Mouse (Mus musculus): ENCODE measurements around the gene Hist1h4c. TPM values are rescaled to one million over a fixed set of nuclear protein-coding genes. Genes with fewer than 3 reads are reported as not detected.
"Not testable (repeated sequence)": the region's sequence is repeated elsewhere in the genome, so short reads cannot be mapped to it uniquely, and the experiment has no call there.

The Hist1h4c gene
- polyA plus RNA-seq, 1 experiment from 2014 or later, result 8.6 TPM

DNA sequence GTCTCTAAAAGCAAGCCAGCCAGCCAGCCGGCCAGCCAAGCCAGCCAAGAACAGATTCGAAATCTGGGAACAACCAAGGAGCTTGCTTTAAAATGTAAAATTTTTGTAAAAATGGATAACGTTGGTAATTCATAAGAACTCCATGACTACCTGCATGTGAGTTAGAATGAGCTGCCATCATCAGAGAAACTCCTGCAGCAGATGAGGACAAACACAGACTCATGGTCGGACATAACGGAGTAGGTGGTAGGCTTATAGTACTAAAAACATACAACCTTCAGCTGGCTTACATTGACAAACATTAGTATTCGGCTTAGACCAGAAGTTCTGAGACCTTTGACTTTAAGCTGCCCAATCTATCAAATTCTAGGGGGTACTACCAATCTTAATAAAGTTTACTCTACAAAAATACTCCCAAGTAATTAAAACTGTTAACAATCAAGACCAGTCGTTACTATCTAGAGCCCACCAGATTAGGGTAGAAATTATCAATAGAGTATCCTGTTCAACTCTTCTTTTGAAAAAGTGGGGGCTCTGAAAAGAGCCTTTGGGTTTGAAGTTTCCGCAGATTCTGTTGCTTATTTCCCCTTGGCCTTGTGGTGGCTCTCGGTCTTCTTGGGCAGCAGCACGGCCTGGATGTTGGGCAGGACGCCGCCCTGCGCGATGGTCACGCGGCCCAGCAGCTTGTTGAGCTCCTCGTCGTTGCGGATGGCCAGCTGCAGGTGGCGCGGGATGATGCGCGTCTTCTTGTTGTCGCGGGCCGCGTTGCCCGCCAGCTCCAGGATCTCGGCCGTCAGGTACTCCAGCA lies 15.1 kb downstream of the Hist1h4c start:
- not testable (repeated sequence) for H3K27me3 ChIP-seq; ATAC-seq (ENCODE audit: low read depth); H3K9me3 ChIP-seq (replicated peaks); H3K36me3 ChIP-seq
- H3K9ac ChIP-seq, result peak overlapping the region; percentile 86
- peak; percentile 35 for DNase-seq
- H3K4me2 ChIP-seq, result peak overlapping the region; percentile 78
- peak overlapping the region; percentile 61 for H3K4me3 ChIP-seq (replicated peaks)
- peaks cover 55% of the 10 kb centered on the region for H3K4me1 ChIP-seq (replicated peaks)
- WGBS (ENCODE audit: insufficient replicate concordance), result 11% methylated on average over 12 of the region's 30 CpGs
- peak overlapping the region; percentile 100 for H3K27ac ChIP-seq

- peak overlapping the region; percentile 61 for H3K4me3 ChIP-seq (replicated peaks)
- H3K9me3 ChIP-seq (replicated peaks), result no peaks in the 10 kb centered on the region
- peaks cover 49% of the 10 kb centered on the region for H3K4me1 ChIP-seq (replicated peaks)
- H3K36me3 ChIP-seq, result no peaks in the 10 kb centered on the region
- peak overlapping the region; percentile 100 for H3K27ac ChIP-seq
- DNase-seq, result no peak
- H3K9ac ChIP-seq, result peak overlapping the region; percentile 86
- peak overlapping the region; percentile 78 for H3K4me2 ChIP-seq
- WGBS (ENCODE audit: insufficient replicate concordance), result 5% methylated on average over 1 of the region's 1 CpGs
- no peaks in the 10 kb centered on the region for H3K27me3 ChIP-seq
- ATAC-seq (ENCODE audit: low read depth), result no peak
Observed at GRCm38 (mm10) chr13:23682623-23682946, 15.7 kb downstream of the Hist1h4c start.

- Histone ChIP-seq H3K4me3 (replicated peaks) (peak overlapping the region; percentile 61), H3K9me3 (replicated peaks) (no peaks in the 10 kb centered on the region), H3K4me2 (peak overlapping the region; percentile 78), H3K4me1 (replicated peaks) (peaks cover 46% of the 10 kb centered on the region), H3K9ac (peak overlapping the region; percentile 86), H3K36me3 (no peaks in the 10 kb centered on the region), H3K27me3 (no peaks in the 10 kb centered on the region), H3K27ac (peak overlapping the region; percentile 100)
- ATAC-seq (ENCODE audit: low read depth), result no peak
- WGBS (ENCODE audit: insufficient replicate concordance), result 58% methylated on average over 6 of the region's 6 CpGs
- DNase-seq, result no peak
Observed at GRCm38 (mm10) chr13:23681990-23682582, 16.2 kb downstream of the Hist1h4c start.

- 54% methylated on average over 3 of the region's 3 CpGs for WGBS (ENCODE audit: insufficient replicate concordance)
- no peak for DNase-seq
- H3K9ac ChIP-seq, result no peak overlapping the region
Observed at GRCm38 (mm10) chr13:23662536-23662935, 35.7 kb downstream of the Hist1h4c start.

GRCm38 (mm10) chr13:23659636-23660366 lies 38.5 kb downstream of the Hist1h4c start:
- no peak for DNase-seq
- H3K4me2 ChIP-seq, result no peak overlapping the region
- no peaks in the 10 kb centered on the region for H3K36me3 ChIP-seq
- H3K4me3 ChIP-seq (replicated peaks), result no peak overlapping the region
- 61% methylated on average over 6 of the region's 6 CpGs for WGBS (ENCODE audit: insufficient replicate concordance)
- H3K27ac ChIP-seq, result no peak overlapping the region
- H3K27me3 ChIP-seq, result 0 out of 2 replicates have a peak, but pooled peaks cover 8% of the 10 kb centered on the region
- no peak for ATAC-seq (ENCODE audit: low read depth)
- no peaks in the 10 kb centered on the region for H3K4me1 ChIP-seq (replicated peaks)
- no peak overlapping the region for H3K9ac ChIP-seq
- no peaks in the 10 kb centered on the region for H3K9me3 ChIP-seq (replicated peaks)

More at GRCm38 (mm10) chr13:23662536-23662935, 35.7 kb downstream of the Hist1h4c start:
- Histone ChIP-seq H3K9me3 (replicated peaks) (no peaks in the 10 kb centered on the region), H3K4me3 (replicated peaks) (no peak overlapping the region), H3K27me3 (0 out of 2 replicates have a peak, but pooled peaks cover 8% of the 10 kb centered on the region), H3K4me2 (no peak overlapping the region), H3K4me1 (replicated peaks) (no peaks in the 10 kb centered on the region), H3K27ac (no peak overlapping the region), H3K36me3 (no peaks in the 10 kb centered on the region)
- no peak for ATAC-seq (ENCODE audit: low read depth)

Small RNAs within 50 kb of the gene (microRNA-seq; reads per million reads assigned to microRNA genes)
- gene Gm44314 (not detected), gene Gm44350 (not detected)

Other genes with a start within 250 kb of the Hist1h4c start
- 1.5 and 2.0 TPM in 2 replicates for gene Btn1a1, start 232.6 kb downstream of the Hist1h4c start, polyA plus RNA-seq (2015; fragmentation: Nextera tagmentation; extraction: Ambion mirVana)
- gene Btn2a2, start 209.6 kb downstream of the Hist1h4c start, polyA plus RNA-seq (2015; fragmentation: Nextera tagmentation; extraction: Ambion mirVana), result not detected in 2 replicates
- 3.8 and 5.9 TPM in 2 replicates for gene Hist1h4h, start 167.4 kb downstream of the Hist1h4c start, polyA plus RNA-seq (2015; fragmentation: Nextera tagmentation; extraction: Ambion mirVana)
- 7.7 and 13.6 TPM in 2 replicates for gene Hist1h2af, start 164.5 kb downstream of the Hist1h4c start, polyA plus RNA-seq (2015; fragmentation: Nextera tagmentation; extraction: Ambion mirVana)
- gene Hist1h3g, start 163.0 kb downstream of the Hist1h4c start, polyA plus RNA-seq (2015; fragmentation: Nextera tagmentation; extraction: Ambion mirVana), result 10.3 and 17.1 TPM in 2 replicates
- 1.7 TPM in 2 replicates for gene Hist1h2bh, start 155.1 kb downstream of the Hist1h4c start, polyA plus RNA-seq (2015; fragmentation: Nextera tagmentation; extraction: Ambion mirVana)
- 1.1 and 2.1 TPM in 2 replicates for gene Hist1h3f, start 154.4 kb downstream of the Hist1h4c start, polyA plus RNA-seq (2015; fragmentation: Nextera tagmentation; extraction: Ambion mirVana)
- gene Hist1h4f, start 146.8 kb downstream of the Hist1h4c start, polyA plus RNA-seq (2015; fragmentation: Nextera tagmentation; extraction: Ambion mirVana), result 0.98 and 4.2 TPM in 2 replicates
- gene Hist1h1d, start 145.2 kb downstream of the Hist1h4c start, polyA plus RNA-seq (2015; fragmentation: Nextera tagmentation; extraction: Ambion mirVana), result 0.75 and 0.93 TPM in 2 replicates
- 4.4 and 6.8 TPM in 2 replicates for gene Hist1h3e, start 136.1 kb downstream of the Hist1h4c start, polyA plus RNA-seq (2015; fragmentation: Nextera tagmentation; extraction: Ambion mirVana)
- 95.0 and 121 TPM in 2 replicates for gene Hist1h2ae, start 127.2 kb downstream of the Hist1h4c start, polyA plus RNA-seq (2015; fragmentation: Nextera tagmentation; extraction: Ambion mirVana)
- gene Hist1h2bg, start 127.1 kb downstream of the Hist1h4c start, polyA plus RNA-seq (2015; fragmentation: Nextera tagmentation; extraction: Ambion mirVana), result 6.5 and 14.1 TPM in 2 replicates
- 5.0 and 12.7 TPM in 2 replicates for gene Hist1h2bf, start 124.3 kb downstream of the Hist1h4c start, polyA plus RNA-seq (2015; fragmentation: Nextera tagmentation; extraction: Ambion mirVana)
- 1.2 and 4.3 TPM in 2 replicates for gene Hist1h2ad, start 124.1 kb downstream of the Hist1h4c start, polyA plus RNA-seq (2015; fragmentation: Nextera tagmentation; extraction: Ambion mirVana)
- 5.9 and 7.2 TPM in 2 replicates for gene Hist1h3d, start 122.7 kb downstream of the Hist1h4c start, polyA plus RNA-seq (2015; fragmentation: Nextera tagmentation; extraction: Ambion mirVana)
- gene Hist1h4d, start 116.9 kb downstream of the Hist1h4c start, polyA plus RNA-seq (2015; fragmentation: Nextera tagmentation; extraction: Ambion mirVana), result 116 and 152 TPM in 2 replicates
- gene Hist1h2be, start 77.3 kb downstream of the Hist1h4c start, polyA plus RNA-seq (2015; fragmentation: Nextera tagmentation; extraction: Ambion mirVana), result 1.3 and 2.0 TPM in 2 replicates
- 24.3 and 26.2 TPM in 2 replicates for gene Hist1h1e, start 75.9 kb downstream of the Hist1h4c start, polyA plus RNA-seq (2015; fragmentation: Nextera tagmentation; extraction: Ambion mirVana)
- 0.89 and 1.0 TPM in 2 replicates for gene Hist1h2ac, start 14.5 kb downstream of the Hist1h4c start, polyA plus RNA-seq (2015; fragmentation: Nextera tagmentation; extraction: Ambion mirVana)
- gene Hist1h2bc, start 14.3 kb downstream of the Hist1h4c start, polyA plus RNA-seq (2015; fragmentation: Nextera tagmentation; extraction: Ambion mirVana), result 81.2 and 88.9 TPM in 2 replicates
- gene Hist1h1t, start 2.6 kb downstream of the Hist1h4c start, polyA plus RNA-seq (2015; fragmentation: Nextera tagmentation; extraction: Ambion mirVana), result not detected in 2 replicates
- 6.6 and 8.8 TPM in 2 replicates for gene Hfe, start 12.4 kb upstream of the Hist1h4c start, polyA plus RNA-seq (2015; fragmentation: Nextera tagmentation; extraction: Ambion mirVana)
- 60.3 and 72.2 TPM in 2 replicates for gene Hist1h1c, start 40.4 kb upstream of the Hist1h4c start, polyA plus RNA-seq (2015; fragmentation: Nextera tagmentation; extraction: Ambion mirVana)
- gene Hist1h3c, start 47.1 kb upstream of the Hist1h4c start, polyA plus RNA-seq (2015; fragmentation: Nextera tagmentation; extraction: Ambion mirVana), result 5.2 and 5.9 TPM in 2 replicates
- gene Hist1h2bb, start 48.3 kb upstream of the Hist1h4c start, polyA plus RNA-seq (2015; fragmentation: Nextera tagmentation; extraction: Ambion mirVana), result 3.9 and 5.6 TPM in 2 replicates
- gene Hist1h2ab, start 52.7 kb upstream of the Hist1h4c start, polyA plus RNA-seq (2015; fragmentation: Nextera tagmentation; extraction: Ambion mirVana), result 54.0 and 76.2 TPM in 2 replicates
- gene Hist1h3b, start 53.8 kb upstream of the Hist1h4c start, polyA plus RNA-seq (2015; fragmentation: Nextera tagmentation; extraction: Ambion mirVana), result 10.4 and 29.5 TPM in 2 replicates
- 3.7 and 5.5 TPM in 2 replicates for gene Hist1h4b, start 58.6 kb upstream of the Hist1h4c start, polyA plus RNA-seq (2015; fragmentation: Nextera tagmentation; extraction: Ambion mirVana)
- 0.86 TPM in 1 of 2 replicates, not detected in the other for gene Hist1h4a, start 62.8 kb upstream of the Hist1h4c start, polyA plus RNA-seq (2015; fragmentation: Nextera tagmentation; extraction: Ambion mirVana)
- gene Hist1h3a, start 63.9 kb upstream of the Hist1h4c start, polyA plus RNA-seq (2015; fragmentation: Nextera tagmentation; extraction: Ambion mirVana), result 3.2 and 8.3 TPM in 2 replicates
- 4.3 and 8.1 TPM in 2 replicates for gene Hist1h1a, start 65.2 kb upstream of the Hist1h4c start, polyA plus RNA-seq (2015; fragmentation: Nextera tagmentation; extraction: Ambion mirVana)
- gene Trim38, start 71.5 kb upstream of the Hist1h4c start, polyA plus RNA-seq (2015; fragmentation: Nextera tagmentation; extraction: Ambion mirVana), result 0.14 TPM in 1 of 2 replicates, not detected in the other
- 0.52 and 0.57 TPM in 2 replicates for gene Slc17a2, start 108.5 kb upstream of the Hist1h4c start, polyA plus RNA-seq (2015; fragmentation: Nextera tagmentation; extraction: Ambion mirVana)
- gene Slc17a3, start 141.0 kb upstream of the Hist1h4c start, polyA plus RNA-seq (2015; fragmentation: Nextera tagmentation; extraction: Ambion mirVana), result 2.3 and 3.1 TPM in 2 replicates
- 0.05 TPM in 1 of 2 replicates, not detected in the other for gene Slc17a1, start 169.3 kb upstream of the Hist1h4c start, polyA plus RNA-seq (2015; fragmentation: Nextera tagmentation; extraction: Ambion mirVana)
- 0.06 and 0.07 TPM in 2 replicates for gene Slc17a4, start 216.6 kb upstream of the Hist1h4c start, polyA plus RNA-seq (2015; fragmentation: Nextera tagmentation; extraction: Ambion mirVana)
- gene Hist1h2ba, start 235.7 kb upstream of the Hist1h4c start, polyA plus RNA-seq (2015; fragmentation: Nextera tagmentation; extraction: Ambion mirVana), result not detected in 2 replicates
- not detected in 2 replicates for gene Hist1h2aa, start 236.0 kb upstream of the Hist1h4c start, polyA plus RNA-seq (2015; fragmentation: Nextera tagmentation; extraction: Ambion mirVana)

Data from liver, embryonic 13.5 days (tissue).